In the genomic region with DNA sequence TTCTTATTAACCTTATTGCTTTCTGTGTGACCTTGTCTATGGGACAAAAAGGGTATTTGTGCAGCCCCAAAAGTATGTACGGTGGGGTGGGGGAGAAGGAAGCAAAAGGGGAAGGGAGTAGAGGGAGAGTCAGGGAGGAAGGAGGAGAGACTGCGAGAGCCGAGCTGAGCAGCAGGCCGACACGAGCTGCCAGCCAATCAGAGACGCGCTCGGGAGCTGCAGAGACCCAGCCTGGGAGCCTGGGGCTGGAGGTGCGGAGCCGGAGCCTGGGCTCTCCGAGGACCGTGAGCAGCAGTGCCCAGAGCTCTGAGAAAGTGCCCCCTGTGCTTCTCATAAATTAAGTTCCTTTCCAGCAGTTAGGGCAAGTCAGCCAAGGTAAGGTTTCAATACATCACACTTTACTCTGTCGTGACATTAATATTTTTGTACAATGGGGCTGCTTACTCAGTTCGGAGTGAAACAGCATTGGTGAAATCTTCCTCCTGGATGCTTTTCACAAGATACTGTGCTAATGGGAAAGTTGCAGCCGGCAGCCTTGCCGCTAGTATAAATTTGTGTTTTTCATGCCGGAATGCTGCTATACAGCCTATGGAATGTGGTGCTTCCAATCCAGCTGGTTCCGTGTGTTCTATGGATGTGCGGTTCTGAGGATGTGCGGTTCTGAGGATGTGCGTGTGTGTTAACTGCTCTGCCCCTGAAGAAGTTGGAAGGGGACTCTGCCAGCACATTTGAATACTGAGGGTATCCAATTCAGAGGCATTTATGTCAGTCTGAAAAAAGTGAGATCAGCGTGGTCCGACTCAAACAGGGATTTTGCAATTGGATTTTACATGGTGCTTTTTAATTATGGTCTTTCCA, we compare ENCODE assay signal across 7 mouse cellular contexts.
DNase-seq lines count a peak whose midpoint lies in the region; ATAC-seq and TF ChIP-seq lines count a peak whose summit lies in the region.

No protein-coding gene starts in this region.

- TF ChIP-seq POLR2A in limb, embryonic 14.5 days (IDR thresholded peaks at IDR 0.05; ENCODE audit: borderline replicate concordance, extremely low read depth, insufficient read depth, insufficient read length), result no peak
- TF ChIP-seq POLR2A in myocyte (IDR thresholded peaks at IDR 0.05; ENCODE audit: insufficient read length, low read depth), result peak; percentile 52

- WGBS in kidney, postnatal 0 days, result 3% methylated on average over 23 of the region's 23 CpGs
- 6% methylated on average over 23 of the region's 23 CpGs for WGBS in limb, embryonic 14.5 days

- peak; percentile 63 for DNase-seq in adrenal gland, postnatal 14 days
- peak; percentile 52 to 72 for DNase-seq in cerebellum, postnatal 4 days (ENCODE audit: low spot score in 2 of 2)
- peak; percentile 37 for DNase-seq in gastrocnemius, postnatal 25 days
- DNase-seq in kidney, postnatal 0 days (ENCODE audit: low spot score), result peak; percentile 68
- peak; percentile 56 for DNase-seq in limb, embryonic 14.5 days (ENCODE audit: low spot score)
- peak; percentile 9 for DNase-seq in urinary bladder, postnatal 25 days (ENCODE audit: low spot score)

- no peak overlapping the region for H3K27ac ChIP-seq in kidney, postnatal 0 days
- no peak overlapping the region for H3K27ac ChIP-seq in limb, embryonic 14.5 days (replicated peaks; ENCODE audit: low read depth, low read length)

- no peak for TF ChIP-seq CTCF in kidney, postnatal 0 days (IDR thresholded peaks at IDR 0.05; ENCODE audit: low read depth)

- H3K4me3 ChIP-seq in kidney, postnatal 0 days (replicated peaks; ENCODE audit: low read depth, low read length), result peak overlapping the region; percentile 33
- H3K4me3 ChIP-seq in limb, embryonic 14.5 days (replicated peaks; ENCODE audit: low read length), result peak overlapping the region; percentile 40
- H3K4me3 ChIP-seq in myocyte, result peak overlapping the region; percentile 43

- H3K36me3 ChIP-seq in kidney, postnatal 0 days (ENCODE audit: insufficient read depth, low read length), result no peaks in the 10 kb centered on the region
- H3K36me3 ChIP-seq in limb, embryonic 14.5 days (ENCODE audit: control insufficient read depth, insufficient read depth, low read length), result no peaks in the 10 kb centered on the region
- H3K36me3 ChIP-seq in myocyte (ENCODE audit: control insufficient read depth, insufficient read depth), result no peaks in the 10 kb centered on the region

- no peaks in the 10 kb centered on the region for H3K27me3 ChIP-seq in kidney, postnatal 0 days (ENCODE audit: insufficient read depth, low read length)
- H3K27me3 ChIP-seq in limb, embryonic 14.5 days (ENCODE audit: control insufficient read depth, insufficient read depth, low read length), result no peaks in the 10 kb centered on the region
- no peaks in the 10 kb centered on the region for H3K27me3 ChIP-seq in myocyte (ENCODE audit: control insufficient read depth, insufficient read depth, insufficient read length)

- peak; percentile 94 for ATAC-seq in kidney, postnatal 0 days (replicated peaks; ENCODE audit: low FRiP score, low read depth)
- peak; percentile 96 for ATAC-seq in limb, embryonic 14.5 days (ENCODE audit: low FRiP score, low read depth)

- H3K4me2 ChIP-seq in kidney, postnatal 0 days (ENCODE audit: low read length), result peak overlapping the region; percentile 67
- peak overlapping the region; percentile 68 for H3K4me2 ChIP-seq in limb, embryonic 14.5 days (replicated peaks; ENCODE audit: low read depth, low read length, severe bottlenecking)
- H3K4me2 ChIP-seq in myocyte (ENCODE audit: low read depth), result peak overlapping the region; percentile 100

- peaks cover 15% of the 10 kb centered on the region for H3K4me1 ChIP-seq in kidney, postnatal 0 days (replicated peaks; ENCODE audit: insufficient read depth, low read length)
- H3K4me1 ChIP-seq in limb, embryonic 14.5 days (ENCODE audit: control insufficient read depth, insufficient read depth, low read length), result peaks cover 2% of the 10 kb centered on the region; the same call in 1 of the 2 replicates

- H3K9ac ChIP-seq in kidney, postnatal 0 days (ENCODE audit: low read depth, low read length), result no peak overlapping the region
- peak overlapping the region; percentile 50 for H3K9ac ChIP-seq in limb, embryonic 14.5 days (ENCODE audit: low read depth, low read length, severe bottlenecking)

- H3ac ChIP-seq in myocyte (ENCODE audit: control insufficient read depth, insufficient read length), result peak overlapping the region; percentile 41

- H3K79me2 ChIP-seq in myocyte (ENCODE audit: control insufficient read depth, insufficient read depth), result peaks cover 6% of the 10 kb centered on the region

- H3K9me3 ChIP-seq in kidney, postnatal 0 days (replicated peaks; ENCODE audit: low read length), result no peaks in the 10 kb centered on the region
- H3K9me3 ChIP-seq in limb, embryonic 14.5 days (ENCODE audit: control insufficient read depth, low read length), result no peaks in the 10 kb centered on the region

TF ChIP-seq in myocyte, 11 proteins besides CTCF, POLR2A, EP300 and RAD21:
- TF ChIP-seq E2F4 (IDR thresholded peaks at IDR 0.05; ENCODE audit: insufficient read depth), result no peak
- TF ChIP-seq POLR2AphosphoS2 (IDR thresholded peaks at IDR 0.05; ENCODE audit: insufficient read length, low read depth), result peak; percentile 34

Comparison
In these comparisons a context has a peak if more than half of its experiments do, and no peak if none do; other contexts are left out.
1. DNase-seq: peak in every context shown above with its lines; median percentile 68 in kidney, postnatal 0 days; 63 in adrenal gland, postnatal 14 days; 62 in cerebellum, postnatal 4 days; 56 in limb, embryonic 14.5 days; 37 in gastrocnemius, postnatal 25 days; 9 in urinary bladder, postnatal 25 days.